Mouse (Mus musculus): ENCODE measurements around the gene Mical1. TPM values are rescaled to one million over a fixed set of nuclear protein-coding genes. Genes with fewer than 3 reads are reported as not detected.
A peak's percentile ranks its signal among the peaks of the same experiment; 100 is the strongest.
"Not testable (repeated sequence)": the region's sequence is repeated elsewhere in the genome, so short reads cannot be mapped to it uniquely, and the experiment has no call there.

Mical1 gene
- polyA plus RNA-seq, 1 experiment from 2014 or later, result 44.8 TPM

DNA sequence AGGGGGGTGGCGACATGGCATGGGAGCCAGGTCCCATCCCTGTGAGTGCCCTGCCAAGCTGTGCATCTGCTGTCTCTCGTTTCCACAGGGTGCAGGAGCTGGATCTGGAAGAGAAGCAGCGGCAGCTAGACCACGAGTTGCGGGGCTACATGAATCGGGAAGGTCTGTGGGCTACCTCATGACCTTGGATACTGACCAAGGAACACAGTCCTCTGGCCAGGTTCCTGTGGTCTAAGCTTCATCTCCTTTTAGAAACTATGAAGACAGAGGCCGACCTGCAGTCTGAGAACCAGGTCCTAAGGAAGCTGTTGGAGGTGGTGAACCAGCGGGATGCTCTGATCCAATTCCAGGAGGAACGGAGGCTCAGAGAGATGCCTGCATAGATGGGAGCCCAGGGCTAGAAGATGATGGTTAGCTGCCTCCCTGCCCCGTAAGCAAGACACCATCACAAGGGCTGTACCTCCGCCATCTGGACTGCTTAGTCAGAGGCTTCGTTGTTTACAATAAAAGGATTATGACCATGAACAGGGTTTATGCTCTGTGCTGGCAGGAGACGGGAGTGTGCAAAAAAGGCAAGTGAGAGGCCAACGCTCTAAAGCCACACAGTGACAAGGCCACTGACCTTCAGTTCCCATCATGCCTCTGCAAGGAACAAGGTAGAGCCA, 10.5 kb downstream of the Mical1 start:
- H3K4me2 ChIP-seq (ENCODE audit: low read length), result no peak overlapping the region
- H3K4me1 ChIP-seq (replicated peaks; ENCODE audit: control insufficient read depth, insufficient read depth, low read length), result peaks cover 18% of the 10 kb centered on the region
- no peaks in the 10 kb centered on the region for H3K9me3 ChIP-seq (ENCODE audit: control insufficient read depth, low read length)
- ATAC-seq, result no peak
- no peak overlapping the region for H3K4me3 ChIP-seq (replicated peaks; ENCODE audit: low read length)
- H3K27ac ChIP-seq (ENCODE audit: low read length), result no peak overlapping the region
- H3K9ac ChIP-seq (replicated peaks; ENCODE audit: low read depth, low read length), result no peak overlapping the region
- peaks cover 16% of the 10 kb centered on the region for H3K36me3 ChIP-seq (ENCODE audit: control insufficient read depth, insufficient read depth)
- no peaks in the 10 kb centered on the region for H3K27me3 ChIP-seq (replicated peaks; ENCODE audit: control insufficient read depth, insufficient read depth, low read length)
- WGBS, result 81% methylated on average over 14 of the region's 14 CpGs

DNA sequence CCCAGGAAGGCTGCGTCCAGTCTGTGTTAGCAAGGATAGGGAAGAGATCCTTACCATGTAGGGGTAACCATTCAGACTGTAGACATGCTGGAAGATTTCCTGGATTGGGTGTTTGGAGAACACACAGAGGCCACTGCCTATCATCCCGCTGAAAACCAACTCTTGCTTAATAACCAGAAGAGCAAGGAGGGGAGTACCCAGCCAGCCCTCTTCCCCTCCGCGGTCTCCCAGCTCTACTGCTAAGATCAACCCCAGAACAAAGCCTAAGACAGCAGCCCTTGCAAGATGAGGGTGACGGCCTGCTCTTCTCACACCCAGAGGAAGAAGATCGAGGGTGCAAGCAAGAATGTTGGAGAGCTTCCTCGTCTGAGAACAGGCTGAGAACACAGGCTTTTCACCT, 12.8 kb downstream of the Mical1 start:
- Histone ChIP-seq H3K36me3 (ENCODE audit: control insufficient read depth, insufficient read depth) (peaks cover 16% of the 10 kb centered on the region), H3K27me3 (replicated peaks; ENCODE audit: control insufficient read depth, insufficient read depth, low read length) (no peaks in the 10 kb centered on the region), H3K27ac (ENCODE audit: low read length) (no peak overlapping the region), H3K9ac (replicated peaks; ENCODE audit: low read depth, low read length) (0 out of 2 replicates have a peak overlapping the region, but pooled peaks have one; percentile 13), H3K4me3 (replicated peaks; ENCODE audit: low read length) (peak overlapping the region; percentile 80), H3K4me2 (ENCODE audit: low read length) (peak overlapping the region; percentile 100), H3K4me1 (replicated peaks; ENCODE audit: control insufficient read depth, insufficient read depth, low read length) (peaks cover 18% of the 10 kb centered on the region), H3K9me3 (ENCODE audit: control insufficient read depth, low read length) (no peaks in the 10 kb centered on the region)
- 52% methylated on average over 7 of the region's 7 CpGs for WGBS
- ATAC-seq, result no peak

DNA sequence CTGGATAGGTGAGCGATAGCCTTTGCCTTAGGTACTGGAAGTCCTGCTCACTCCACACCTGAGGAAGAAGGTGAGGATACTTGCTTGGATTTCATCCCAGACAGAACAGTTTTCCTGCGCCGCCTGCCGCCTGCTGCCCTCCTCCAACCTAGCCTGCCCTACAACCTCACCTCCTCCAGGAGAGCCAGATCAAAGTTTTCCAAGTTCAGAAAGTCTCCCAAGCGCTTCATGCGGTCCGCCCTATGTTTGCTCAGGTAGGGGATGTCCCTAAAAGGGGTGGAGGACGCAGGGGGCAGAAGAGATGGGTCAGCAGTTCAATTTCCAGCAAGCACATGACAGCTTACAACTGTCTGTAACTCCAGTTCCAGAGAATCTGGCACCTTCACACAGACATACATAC, 13.2 kb downstream of the Mical1 start:
- Histone ChIP-seq H3K27me3 (replicated peaks; ENCODE audit: control insufficient read depth, insufficient read depth, low read length) (no peaks in the 10 kb centered on the region), H3K4me3 (replicated peaks; ENCODE audit: low read length) (peak overlapping the region; percentile 80), H3K27ac (ENCODE audit: low read length) (no peak overlapping the region), H3K9me3 (ENCODE audit: control insufficient read depth, low read length) (no peaks in the 10 kb centered on the region), H3K36me3 (ENCODE audit: control insufficient read depth, insufficient read depth) (peaks cover 16% of the 10 kb centered on the region), H3K4me1 (replicated peaks; ENCODE audit: control insufficient read depth, insufficient read depth, low read length) (peaks cover 18% of the 10 kb centered on the region), H3K9ac (replicated peaks; ENCODE audit: low read depth, low read length) (peak overlapping the region; percentile 64), H3K4me2 (ENCODE audit: low read length) (peak overlapping the region; percentile 100)
- 29% methylated on average over 8 of the region's 8 CpGs for WGBS
- no peak for ATAC-seq

DNA sequence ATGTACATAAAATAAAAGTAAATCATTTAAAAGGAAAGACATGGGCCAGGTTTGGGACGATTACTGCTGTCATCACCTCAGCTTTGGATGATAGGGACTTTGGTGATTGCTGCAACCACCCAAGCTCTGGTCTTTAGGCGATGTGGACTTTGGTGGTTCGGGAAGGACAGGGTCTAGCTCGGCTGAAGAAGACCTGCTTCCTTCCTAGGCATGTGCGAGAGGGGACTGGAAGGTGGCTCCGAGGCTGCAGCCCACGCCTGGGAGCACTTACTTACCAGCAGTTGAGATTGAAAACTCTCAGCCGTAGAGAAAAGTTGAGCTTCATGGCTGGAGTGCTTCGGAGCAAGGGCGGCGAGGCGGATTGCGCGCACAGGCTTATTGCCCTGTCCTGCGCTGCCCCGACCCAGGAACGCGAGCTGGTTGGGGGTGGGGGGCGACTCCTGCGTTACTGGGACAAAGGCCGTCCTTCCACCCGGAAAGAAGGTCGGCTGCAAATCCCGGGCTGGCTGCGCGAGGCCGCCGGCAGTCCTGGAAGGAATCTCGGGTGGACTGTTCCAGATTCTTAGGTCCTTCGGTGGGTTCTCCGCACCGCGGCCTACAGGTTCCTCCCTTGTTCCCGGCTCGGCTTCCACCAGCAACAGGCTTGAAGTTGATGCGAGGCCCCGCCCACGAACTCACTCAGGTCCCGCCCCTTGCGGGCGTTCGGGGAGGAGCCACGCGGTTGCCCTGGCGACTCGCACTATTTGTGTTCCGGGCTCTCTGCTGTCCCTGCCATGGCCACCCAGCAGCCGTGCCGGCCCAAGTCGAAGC, 13.8 kb downstream of the Mical1 start, which contains the start of the genes Smpd2 and Ppil6:
Smpd2 (minus strand) TSS at position 662 of the 810 bp plus-strand sequence.
Ppil6 (plus strand) TSS at position 732 of the 810 bp plus-strand sequence.
- Histone ChIP-seq H3K27ac (ENCODE audit: low read length) (no peak within 1 kb of the TSS; the same call in 1 of the 2 replicates), H3K9me3 (ENCODE audit: control insufficient read depth, low read length) (no peaks in the 10 kb centered on the region), H3K27me3 (replicated peaks; ENCODE audit: control insufficient read depth, insufficient read depth, low read length) (no peaks in the 10 kb centered on the region), H3K9ac (replicated peaks; ENCODE audit: low read depth, low read length) (peak within 1 kb of the TSS; percentile 64), H3K4me3 (replicated peaks; ENCODE audit: low read length) (peak within 1 kb of the TSS; percentile 80), H3K4me2 (ENCODE audit: low read length) (peak within 1 kb of the TSS; percentile 100), H3K36me3 (ENCODE audit: control insufficient read depth, insufficient read depth) (peaks cover 15% of the 10 kb centered on the region), H3K4me1 (replicated peaks; ENCODE audit: control insufficient read depth, insufficient read depth, low read length) (peaks cover 18% of the 10 kb centered on the region)
- WGBS, result under 1% methylated on average over 50 of the region's 50 CpGs
- peak; percentile 96 for ATAC-seq

DNA sequence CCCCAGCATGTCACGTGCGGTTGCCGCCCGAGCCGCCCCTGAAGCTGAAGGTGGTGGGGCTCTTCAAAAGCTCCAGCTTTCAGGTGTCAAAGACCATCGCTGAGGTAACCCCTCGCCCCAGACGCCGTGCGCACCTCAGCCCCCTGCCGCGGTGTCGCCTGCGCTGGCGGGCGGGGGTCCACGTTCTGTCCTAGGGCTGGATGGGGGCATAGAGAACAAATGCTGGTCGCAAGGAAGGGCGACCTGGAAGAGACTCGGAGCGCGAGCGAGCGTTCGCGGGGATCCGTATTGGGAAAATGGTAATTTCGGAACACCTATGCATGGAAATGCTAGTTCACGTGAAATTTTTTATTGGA, 14.4 kb downstream of the Mical1 start:
- Histone ChIP-seq H3K27ac (ENCODE audit: low read length) (no peak overlapping the region; the same call in 1 of the 2 replicates), H3K36me3 (ENCODE audit: control insufficient read depth, insufficient read depth) (peaks cover 12% of the 10 kb centered on the region), H3K4me1 (replicated peaks; ENCODE audit: control insufficient read depth, insufficient read depth, low read length) (peaks cover 18% of the 10 kb centered on the region), H3K9me3 (ENCODE audit: control insufficient read depth, low read length) (no peaks in the 10 kb centered on the region), H3K27me3 (replicated peaks; ENCODE audit: control insufficient read depth, insufficient read depth, low read length) (no peaks in the 10 kb centered on the region), H3K4me2 (ENCODE audit: low read length) (peak overlapping the region; percentile 100), H3K9ac (replicated peaks; ENCODE audit: low read depth, low read length) (peak overlapping the region; percentile 64), H3K4me3 (replicated peaks; ENCODE audit: low read length) (peak overlapping the region; percentile 80)
- ATAC-seq, result no peak; the same call in 1 of the 2 replicates
- WGBS, result under 1% methylated on average over 29 of the region's 29 CpGs

DNA sequence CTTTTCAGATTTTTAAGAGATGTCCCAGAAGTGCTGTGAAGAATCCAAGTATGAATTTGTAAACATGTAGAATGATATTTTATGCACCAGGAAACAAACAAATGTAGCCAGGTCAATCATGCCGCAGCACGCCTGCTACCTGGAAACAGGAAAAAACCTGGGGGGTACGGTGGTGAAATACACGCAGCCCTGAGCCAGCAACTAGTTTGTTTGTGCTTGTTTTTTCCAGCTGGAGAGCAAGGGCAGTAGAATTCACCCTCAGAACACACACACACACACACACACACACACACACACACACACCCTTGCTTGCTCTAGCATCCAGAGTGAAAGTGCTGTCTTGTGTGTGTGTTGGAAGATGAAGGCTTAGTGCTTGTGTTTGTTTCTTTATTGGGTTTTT, 15.0 kb downstream of the Mical1 start:
- H3K9me3 ChIP-seq (ENCODE audit: control insufficient read depth, low read length), result no peaks in the 10 kb centered on the region
- H3K36me3 ChIP-seq (ENCODE audit: control insufficient read depth, insufficient read depth), result peaks cover 7% of the 10 kb centered on the region
- no peaks in the 10 kb centered on the region for H3K27me3 ChIP-seq (replicated peaks; ENCODE audit: control insufficient read depth, insufficient read depth, low read length)
- H3K4me3 ChIP-seq (replicated peaks; ENCODE audit: low read length), result no peak overlapping the region
- no peak overlapping the region for H3K4me2 ChIP-seq (ENCODE audit: low read length)
- no peak overlapping the region for H3K27ac ChIP-seq (ENCODE audit: low read length)
- H3K9ac ChIP-seq (replicated peaks; ENCODE audit: low read depth, low read length), result no peak overlapping the region
- WGBS, result 53% methylated on average over 4 of the region's 4 CpGs
- H3K4me1 ChIP-seq (replicated peaks; ENCODE audit: control insufficient read depth, insufficient read depth, low read length), result peaks cover 18% of the 10 kb centered on the region
- ATAC-seq, result no peak

DNA sequence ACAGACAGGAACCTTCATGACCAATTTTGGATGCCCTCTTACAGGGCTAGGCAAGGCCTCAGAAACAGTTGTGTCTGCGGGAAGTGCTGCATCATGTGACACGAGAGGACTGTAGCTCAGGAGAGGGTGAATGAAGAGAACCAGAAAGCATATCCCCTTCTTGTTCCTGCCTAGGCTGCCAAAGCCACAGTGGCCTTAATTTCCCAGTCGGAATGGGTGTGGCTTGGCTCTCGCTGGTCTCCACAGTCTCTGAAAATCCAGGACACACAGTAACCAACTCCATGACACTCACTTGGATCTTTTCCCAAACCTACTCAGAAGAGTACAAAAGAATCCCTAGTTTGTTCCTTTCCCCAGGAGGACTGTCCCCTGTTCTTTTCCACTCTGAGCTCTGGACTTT, 24.8 kb downstream of the Mical1 start:
- WGBS, result 46% methylated on average over 4 of the region's 4 CpGs
- H3K4me3 ChIP-seq (replicated peaks; ENCODE audit: low read length), result no peak overlapping the region
- no peaks in the 10 kb centered on the region for H3K4me1 ChIP-seq (replicated peaks; ENCODE audit: control insufficient read depth, insufficient read depth, low read length)
- H3K9ac ChIP-seq (replicated peaks; ENCODE audit: low read depth, low read length), result no peak overlapping the region
- no peak for ATAC-seq
- H3K27ac ChIP-seq (ENCODE audit: low read length), result no peak overlapping the region
- H3K27me3 ChIP-seq (replicated peaks; ENCODE audit: control insufficient read depth, insufficient read depth, low read length), result no peaks in the 10 kb centered on the region
- no peaks in the 10 kb centered on the region for H3K36me3 ChIP-seq (ENCODE audit: control insufficient read depth, insufficient read depth)
- H3K4me2 ChIP-seq (ENCODE audit: low read length), result no peak overlapping the region
- H3K9me3 ChIP-seq (ENCODE audit: control insufficient read depth, low read length), result no peaks in the 10 kb centered on the region

DNA sequence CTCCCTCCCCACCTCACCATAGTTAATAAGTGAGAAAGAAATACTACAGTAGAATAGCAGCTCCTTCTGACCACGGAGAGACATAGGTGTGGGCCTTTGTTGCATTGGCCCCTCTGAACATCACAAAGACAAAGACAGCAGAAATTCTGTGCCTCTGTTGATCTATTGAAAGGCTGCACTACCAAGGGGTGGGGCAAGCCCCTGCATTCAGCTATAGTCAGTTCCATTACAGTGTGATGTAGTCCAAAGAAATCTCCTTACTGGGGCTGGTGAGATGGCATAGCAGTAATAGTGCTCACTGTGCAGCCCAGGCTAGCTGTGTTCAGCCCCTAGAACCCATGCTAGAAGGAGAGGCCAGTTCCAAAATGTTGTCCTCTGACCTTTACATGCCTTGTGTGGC, 28.9 kb downstream of the Mical1 start:
- Histone ChIP-seq H3K9ac (replicated peaks; ENCODE audit: low read depth, low read length) (no peak overlapping the region), H3K27ac (ENCODE audit: low read length) (no peak overlapping the region), H3K4me3 (replicated peaks; ENCODE audit: low read length) (no peak overlapping the region), H3K4me1 (replicated peaks; ENCODE audit: control insufficient read depth, insufficient read depth, low read length) (no peaks in the 10 kb centered on the region), H3K4me2 (ENCODE audit: low read length) (no peak overlapping the region), H3K27me3 (replicated peaks; ENCODE audit: control insufficient read depth, insufficient read depth, low read length) (no peaks in the 10 kb centered on the region), H3K36me3 (ENCODE audit: control insufficient read depth, insufficient read depth) (no peaks in the 10 kb centered on the region), H3K9me3 (ENCODE audit: control insufficient read depth, low read length) (no peaks in the 10 kb centered on the region)
- WGBS, result 64% methylated on average over 1 of the region's 1 CpGs
- peak; percentile 23; the same call in 1 of the 2 replicates for ATAC-seq

DNA sequence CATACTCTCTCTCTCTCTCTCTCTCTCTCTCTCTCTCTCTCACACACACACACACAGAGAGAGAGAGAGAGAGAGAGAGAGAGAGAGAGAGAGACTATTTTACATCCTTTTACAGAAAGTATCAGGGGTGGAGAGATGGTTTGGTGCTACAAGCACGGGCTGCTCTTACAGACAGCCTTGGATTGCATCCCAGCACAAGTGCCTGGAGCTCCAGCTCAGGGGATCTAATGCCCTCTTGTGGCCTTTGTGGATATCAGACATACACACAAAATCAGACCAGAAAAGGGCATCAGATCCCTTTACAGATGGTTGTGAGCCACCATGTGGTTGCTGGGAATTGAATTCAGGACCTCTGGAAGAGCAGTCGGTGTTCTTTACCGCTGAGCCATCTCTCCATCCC, 29.3 kb downstream of the Mical1 start:
- not testable (repeated sequence) for H3K36me3 ChIP-seq (ENCODE audit: control insufficient read depth, insufficient read depth); H3K4me3 ChIP-seq (replicated peaks; ENCODE audit: low read length); H3K4me1 ChIP-seq (replicated peaks; ENCODE audit: control insufficient read depth, insufficient read depth, low read length); H3K4me2 ChIP-seq (ENCODE audit: low read length); H3K9ac ChIP-seq (replicated peaks; ENCODE audit: low read depth, low read length); H3K27ac ChIP-seq (ENCODE audit: low read length); H3K27me3 ChIP-seq (replicated peaks; ENCODE audit: control insufficient read depth, insufficient read depth, low read length); H3K9me3 ChIP-seq (ENCODE audit: control insufficient read depth, low read length)
- ATAC-seq, result peak; percentile 83
- WGBS, result 2% methylated on average over 3 of the region's 3 CpGs

All from forebrain, embryonic 16.5 days (tissue).